In genomic region chr11:97009198-97009790, GRCm38 (mm10) we compare ENCODE assay signal across 2 mouse cellular contexts.
TF ChIP-seq lines count a peak whose summit lies in the region.

No protein-coding gene starts in this region.

TF ChIP-seq in CH12.LX, 34 proteins besides CTCF, POLR2A, EP300 and RAD21:
- TF ChIP-seq ETS1 (conservative IDR thresholded peaks at IDR 0.05; ENCODE audit: low read depth, low read length) (peak; percentile 74), NRF1 (IDR thresholded peaks at IDR 0.05; ENCODE audit: low read depth, low read length) (peak; percentile 55), POLR2AphosphoS2 (IDR thresholded peaks at IDR 0.05; ENCODE audit: low read depth, low read length) (no peak), TBP (conservative IDR thresholded peaks at IDR 0.05; ENCODE audit: low read depth, low read length) (peak; percentile 86), MXI1 (IDR thresholded peaks at IDR 0.05; ENCODE audit: low read depth, low read length) (0 out of 2 replicates have a peak, but pooled peaks have one; percentile 26), USF1 (IDR thresholded peaks at IDR 0.05; ENCODE audit: low read depth, low read length) (no peak), ELF1 (IDR thresholded peaks at IDR 0.05; ENCODE audit: low read depth, low read length) (peak; percentile 61), MEF2A (IDR thresholded peaks at IDR 0.05; ENCODE audit: borderline replicate concordance, low read depth, low read length) (no peak; the same call in 1 of the 2 replicates), CHD2 (IDR thresholded peaks at IDR 0.05; ENCODE audit: low read length) (no peak), TCF12 (IDR thresholded peaks at IDR 0.05; ENCODE audit: low read depth, low read length) (peak; percentile 38; the same call in 1 of the 2 replicates), IRF4 (IDR thresholded peaks at IDR 0.05; ENCODE audit: low read depth, low read length) (peak; percentile 9; the same call in 1 of the 2 replicates), NELFE (IDR thresholded peaks at IDR 0.05; ENCODE audit: low read depth, low read length) (no peak), ZMIZ1 (IDR thresholded peaks at IDR 0.05; ENCODE audit: low read depth, low read length) (no peak), E2F4 (IDR thresholded peaks at IDR 0.05; ENCODE audit: insufficient replicate concordance, low read depth, low read length) (no peak), SIN3A (IDR thresholded peaks at IDR 0.05; ENCODE audit: low read length) (no peak), GABPA (IDR thresholded peaks at IDR 0.05; ENCODE audit: insufficient replicate concordance, low read depth, low read length) (no peak), ZC3H11A (IDR thresholded peaks at IDR 0.05; ENCODE audit: low read depth, low read length) (no peak), JUN (IDR thresholded peaks at IDR 0.05; ENCODE audit: insufficient read depth, low read depth, low read length) (no peak), JUND (conservative IDR thresholded peaks at IDR 0.05; ENCODE audit: low read depth, low read length) (no peak), RCOR1 (conservative IDR thresholded peaks at IDR 0.05; ENCODE audit: low read depth, low read length) (no peak), PAX5 (IDR thresholded peaks at IDR 0.05; ENCODE audit: low read length) (no peak), SMC3 (IDR thresholded peaks at IDR 0.05; ENCODE audit: low read depth, low read length) (no peak), USF2 (conservative IDR thresholded peaks at IDR 0.05; ENCODE audit: low read depth, low read length) (no peak), MAZ (IDR thresholded peaks at IDR 0.05; ENCODE audit: low read depth, low read length) (0 out of 2 replicates have a peak, but pooled peaks have one; percentile 38), HCFC1 (IDR thresholded peaks at IDR 0.05; ENCODE audit: low read depth, low read length) (no peak; the same call in 1 of the 2 replicates), BHLHE40 (IDR thresholded peaks at IDR 0.05; ENCODE audit: low read depth, low read length) (peak; percentile 85), MAX (IDR thresholded peaks at IDR 0.05; ENCODE audit: low read length) (no peak), UBTF (IDR thresholded peaks at IDR 0.05; ENCODE audit: low read depth, low read length) (peak; percentile 94)
TF ChIP-seq in CH12.LX: peak in this region for 10.

TF ChIP-seq in MEL, 35 proteins besides CTCF, POLR2A, EP300 and RAD21:
- TF ChIP-seq MYC (IDR thresholded peaks at IDR 0.05; ENCODE audit: low read depth, low read length) (0 out of 2 replicates have a peak, but pooled peaks have one; percentile 9), MXI1 (IDR thresholded peaks at IDR 0.05; ENCODE audit: low read depth, low read length) (peak; percentile 20; the same call in 1 of the 2 replicates), TAL1 (IDR thresholded peaks at IDR 0.05; ENCODE audit: low read length) (no peak), TCF12 (IDR thresholded peaks at IDR 0.05; ENCODE audit: low read depth, low read length) (no peak), JUND (IDR thresholded peaks at IDR 0.05; ENCODE audit: low read depth, low read length) (no peak), ZNF384 (IDR thresholded peaks at IDR 0.05; ENCODE audit: low read depth, low read length) (peak; percentile 93)
